Mouse (Mus musculus) MEL (cell line): Measurements from ENCODE around the gene Osbp. TPM values are rescaled to one million over a fixed set of nuclear protein-coding genes. Genes with fewer than 3 reads are reported as not detected.

ENCODE experiments used
- DNase-seq: peaks from one replicate; pipeline ENCODE4 v3.0.0; 2011; ENCODE audit warnings: low read depth, low spot score
- H3K27ac ChIP-seq: 2 replicates; pipeline ENCODE4 v1.5.1; 2012; ENCODE audit warnings: low read depth, mild to moderate bottlenecking, control low read depth, low read length, moderate library complexity; ENCODE audit not compliant: control insufficient read depth
- H3K27me3 ChIP-seq, 2 experiments: fragments of 150-350 bp in 1 of 2; sonication (generic) in 1 of 2; 2 replicates each; pipeline ENCODE4 v1.6.1; 2012; ENCODE audit warnings: low read length in 2 of 2, mild to moderate bottlenecking in 2 of 2, improper control_type of control experiment in 1 of 2, moderate library complexity in 1 of 2; ENCODE audit not compliant: insufficient read depth in 2 of 2, control insufficient read depth in 1 of 2
- H3K36me3 ChIP-seq, 2 experiments: 2 replicates each; pipeline ENCODE4 v1.6.1; 2012 to 2014; ENCODE audit warnings: low read length in 2 of 2, improper control_type of control experiment in 1 of 2, inconsistent platforms in 1 of 2, mild to moderate bottlenecking in 1 of 2; ENCODE audit not compliant: insufficient read depth in 2 of 2, control insufficient read depth in 1 of 2
- H3K4me1 ChIP-seq, 2 experiments: fragments of 150-350 bp in 1 of 2; sonication (generic) in 1 of 2; 2 replicates each; pipeline ENCODE4 v1.6.1; 2012; ENCODE audit warnings: low read length in 2 of 2, improper control_type of control experiment in 1 of 2, mild to moderate bottlenecking in 1 of 2; ENCODE audit not compliant: insufficient read depth in 2 of 2, control insufficient read depth in 1 of 2
- H3K4me3 ChIP-seq, 2 experiments: fragments of 150-350 bp in 1 of 2; sonication (generic) in 1 of 2; 2 replicates each; pipeline ENCODE4 v1.5.1; 2012; ENCODE audit warnings: low read depth in 2 of 2, low read length in 2 of 2, mild to moderate bottlenecking in 2 of 2, moderate library complexity in 2 of 2, control low read depth in 1 of 2, improper control_type of control experiment in 1 of 2; ENCODE audit not compliant: control insufficient read depth in 1 of 2, insufficient read depth in 1 of 2
- H3K79me2 ChIP-seq: 2 replicates; pipeline ENCODE4 v1.6.1; 2012; ENCODE audit warnings: mild to moderate bottlenecking, low read length, moderate library complexity; ENCODE audit not compliant: control insufficient read depth, poor library complexity, insufficient read depth
- H3K9ac ChIP-seq: 2 replicates; pipeline ENCODE4 v1.6.1; 2012; ENCODE audit warnings: low read depth, mild to moderate bottlenecking, control low read depth, low read length, moderate library complexity; ENCODE audit not compliant: control insufficient read depth, poor library complexity, severe bottlenecking
- H3K9me3 ChIP-seq: fragments of 150-350 bp; sonication (generic); replicated peaks from 2 replicates; pipeline ENCODE4 v1.6.1; 2012; ENCODE audit warnings: mild to moderate bottlenecking, low read length, improper control_type of control experiment, moderate library complexity; ENCODE audit not compliant: insufficient read depth
- CHD1 ChIP-seq: IDR thresholded peaks from 2 replicates; pipeline ENCODE4 v1.6.1; 2012; ENCODE audit warnings: low read depth, mild to moderate bottlenecking, inconsistent platforms, low read length, improper control_type of control experiment
- CTCF ChIP-seq, 3 experiments: IDR thresholded peaks in 2 of 3; conservative IDR thresholded peaks in 1 of 3; 2 replicates each; pipeline ENCODE4 v1.5.1; 2011 to 2012; ENCODE audit warnings: low read length in 3 of 3, low read depth in 2 of 3, mild to moderate bottlenecking in 2 of 3, improper control_type of control experiment in 1 of 3, inconsistent platforms in 1 of 3, mixed read lengths in 1 of 3, moderate library complexity in 1 of 3; ENCODE audit not compliant: control insufficient read depth in 1 of 3, insufficient read depth in 1 of 3, poor library complexity in 1 of 3, severe bottlenecking in 1 of 3
- E2F4 ChIP-seq: IDR thresholded peaks from 2 replicates; pipeline ENCODE4 v1.6.1; 2011; ENCODE audit warnings: low read depth, low read length, improper control_type of control experiment, borderline replicate concordance
- EP300 ChIP-seq, 2 experiments: IDR thresholded peaks; 2 replicates each; pipeline ENCODE4 v1.6.1; 2011; ENCODE audit warnings: improper control_type of control experiment in 2 of 2, low read length in 2 of 2, low read depth in 1 of 2, mild to moderate bottlenecking in 1 of 2
- ETS1 ChIP-seq: IDR thresholded peaks from 2 replicates; pipeline ENCODE4 v1.6.1; 2012; ENCODE audit warnings: low read depth, mild to moderate bottlenecking, inconsistent platforms, low read length, improper control_type of control experiment, moderate library complexity
- GATA1 ChIP-seq: IDR thresholded peaks from 2 replicates; pipeline ENCODE4 v1.6.1; 2011; ENCODE audit warnings: low read depth, low read length, improper control_type of control experiment
- JUND ChIP-seq: IDR thresholded peaks from 2 replicates; pipeline ENCODE4 v1.6.1; 2011; ENCODE audit warnings: low read depth, mild to moderate bottlenecking, improper control_type of control experiment, low read length
- KAT2A ChIP-seq: conservative IDR thresholded peaks from 2 replicates; pipeline ENCODE4 v1.6.1; 2012; ENCODE audit warnings: low read depth, low read length, improper control_type of control experiment, inconsistent platforms
- MAFK ChIP-seq: IDR thresholded peaks from 2 replicates; pipeline ENCODE4 v1.6.1; 2011; ENCODE audit warnings: low read depth, mild to moderate bottlenecking, low read length, improper control_type of control experiment, borderline replicate concordance
- MAX ChIP-seq: IDR thresholded peaks from 2 replicates; pipeline ENCODE4 v1.6.1; 2011; ENCODE audit warnings: low read length, improper control_type of control experiment
- MEF2A ChIP-seq: IDR thresholded peaks from 2 replicates; pipeline ENCODE4 v1.6.1; 2014; ENCODE audit warnings: low read depth, mild to moderate bottlenecking, inconsistent platforms, low read length, improper control_type of control experiment; ENCODE audit not compliant: poor library complexity, insufficient replicate concordance, severe bottlenecking; ENCODE audit errors: extremely low read depth
- MYB ChIP-seq: IDR thresholded peaks from 2 replicates; pipeline ENCODE4 v1.6.1; 2011; ENCODE audit warnings: mild to moderate bottlenecking, low read depth, low read length, improper control_type of control experiment
- MYC ChIP-seq: IDR thresholded peaks from 2 replicates; pipeline ENCODE4 v1.6.1; 2011; ENCODE audit warnings: low read depth, mild to moderate bottlenecking, low read length, improper control_type of control experiment, moderate library complexity
- NELFE ChIP-seq: IDR thresholded peaks from 2 replicates; pipeline ENCODE4 v1.6.1; 2011; ENCODE audit warnings: low read depth, low read length, improper control_type of control experiment
- POLR2AphosphoS2 ChIP-seq: IDR thresholded peaks from 2 replicates; pipeline ENCODE4 v1.6.1; 2011; ENCODE audit warnings: low read length, improper control_type of control experiment
- POLR2AphosphoS5 ChIP-seq: IDR thresholded peaks from 2 replicates; pipeline ENCODE4 v1.6.1; 2012; ENCODE audit warnings: low read depth, borderline replicate concordance, mild to moderate bottlenecking, inconsistent platforms, low read length, moderate library complexity, mixed read lengths
- RCOR1 ChIP-seq: IDR thresholded peaks from 2 replicates; pipeline ENCODE4 v1.6.1; 2012; ENCODE audit warnings: low read depth, mild to moderate bottlenecking, inconsistent platforms, low read length, improper control_type of control experiment
- TAL1 ChIP-seq: IDR thresholded peaks from 2 replicates; pipeline ENCODE4 v1.6.1; 2012; ENCODE audit warnings: mild to moderate bottlenecking, inconsistent platforms, low read length, moderate library complexity, mixed read lengths
- TBP ChIP-seq: IDR thresholded peaks from 2 replicates; pipeline ENCODE4 v1.8.0; 2011; ENCODE audit warnings: low read depth, low read length, improper control_type of control experiment
- USF1 ChIP-seq: IDR thresholded peaks from 2 replicates; pipeline ENCODE4 v1.6.1; 2014; ENCODE audit warnings: low read depth, mild to moderate bottlenecking, inconsistent platforms, low read length, improper control_type of control experiment, moderate library complexity
- USF2 ChIP-seq, 2 experiments: IDR thresholded peaks; 2 replicates each; pipeline ENCODE4 v1.6.1; 2011 to 2012; ENCODE audit warnings: improper control_type of control experiment in 2 of 2, low read length in 2 of 2, borderline replicate concordance in 1 of 2, inconsistent platforms in 1 of 2, low read depth in 1 of 2, mild to moderate bottlenecking in 1 of 2; ENCODE audit not compliant: insufficient read depth in 1 of 2
- ZC3H11A ChIP-seq: IDR thresholded peaks from 2 replicates; pipeline ENCODE4 v1.6.1; 2012; ENCODE audit warnings: low read depth, mild to moderate bottlenecking, inconsistent platforms, low read length, improper control_type of control experiment
- ZMIZ1 ChIP-seq: IDR thresholded peaks from 2 replicates; pipeline ENCODE4 v1.6.1; 2012; ENCODE audit warnings: low read depth, mild to moderate bottlenecking, inconsistent platforms, low read length, improper control_type of control experiment, moderate library complexity
- ZNF384 ChIP-seq: IDR thresholded peaks from 2 replicates; pipeline ENCODE4 v1.6.1; 2012; ENCODE audit warnings: low read depth, mild to moderate bottlenecking, inconsistent platforms, low read length, improper control_type of control experiment
- polyA plus RNA-seq, 2 experiments: library from polyadenylated mRNA; stranded (reverse) in 1 of 2; unstranded in 1 of 2; fragments of >175 nt in 1 of 2; fragments of >200 nt in 1 of 2; gene quantifications; 2 replicates each; pipeline versions ENCODE4 v1.2.1 to v1.2.4; 2012; ENCODE audit warnings: low replicate concordance in 2 of 2, low read depth in 1 of 2; ENCODE audit not compliant: insufficient read length in 2 of 2, insufficient read depth in 1 of 2, missing spikeins in 1 of 2
- total RNA-seq: library from RNA; depleted of rRNA; stranded (reverse); fragments of 300-350 nt; gene quantifications from 2 replicates; pipeline ENCODE4 v1.2.3, GENCODE M21; 2012

Osbp gene
- total and polyA plus RNA-seq, 3 experiments, result 16.5 to 64.6 (median 38.8) TPM

- DNase-seq, result peak; percentile 93
Observed at GRCm38 (mm10) chr19:12009501-12010280, 44.0 kb downstream of the Osbp start.

GRCm38 (mm10) chr19:12010281-12010771 is 44.6 kb downstream of the Osbp start:
- H3K27ac ChIP-seq, result peak overlapping the region; percentile 57
- peak overlapping the region; percentile 74 for H3K9ac ChIP-seq
- H3K4me1 ChIP-seq, result no peaks in the 10 kb centered on the region
- DNase-seq, result no peak
- no peaks in the 10 kb centered on the region for H3K36me3 ChIP-seq
- no peaks in the 10 kb centered on the region for H3K27me3 ChIP-seq
- no peaks in the 10 kb centered on the region for H3K9me3 ChIP-seq
- TF ChIP-seq TAL1 (no peak), USF2 (IDR thresholded peaks at IDR 0.05; ENCODE audit: borderline replicate concordance in 1 of 2, insufficient read depth in 1 of 2, low read depth in 1 of 2, low read length in 2 of 2) (no peak), EP300 (IDR thresholded peaks at IDR 0.05; ENCODE audit: low read depth in 1 of 2, low read length in 2 of 2) (no peak), ETS1 (no peak), CTCF (IDR thresholded peaks at IDR 0.05 in 2 of 3, conservative IDR thresholded peaks at IDR 0.05 in 1 of 3; ENCODE audit: control insufficient read depth in 1 of 3, insufficient read depth in 1 of 3, low read depth in 2 of 3, low read length in 3 of 3, poor library complexity in 1 of 3, severe bottlenecking in 1 of 3) (no peak), NELFE (no peak), MAX (no peak), POLR2AphosphoS5 (no peak), KAT2A (no peak), MAFK (no peak), ZNF384 (no peak), RCOR1 (no peak), ZMIZ1 (no peak), JUND (no peak)
- TF ChIP-seq, all 39 proteins: peak for 0
- H3K79me2 ChIP-seq, result no peaks in the 10 kb centered on the region; the same call in 1 of the 2 replicates
- peak overlapping the region; percentile 43 to 79 for H3K4me3 ChIP-seq

More at GRCm38 (mm10) chr19:12009501-12010280, 44.0 kb downstream of the Osbp start:
- Histone ChIP-seq H3K4me1 (no peaks in the 10 kb centered on the region), H3K27me3 (no peaks in the 10 kb centered on the region), H3K9me3 (no peaks in the 10 kb centered on the region), H3K79me2 (no peaks in the 10 kb centered on the region; the same call in 1 of the 2 replicates), H3K27ac (peak overlapping the region; percentile 57), H3K4me3 (peak overlapping the region; percentile 43 to 79), H3K36me3 (no peaks in the 10 kb centered on the region), H3K9ac (peak overlapping the region; percentile 74)
- TF ChIP-seq TAL1, result no peak
- TF ChIP-seq NELFE, result no peak
- no peak for TF ChIP-seq MEF2A
- TF ChIP-seq ZC3H11A, result no peak
- no peak for TF ChIP-seq CHD1
- no peak for TF ChIP-seq USF2 (IDR thresholded peaks at IDR 0.05; ENCODE audit: borderline replicate concordance in 1 of 2, insufficient read depth in 1 of 2, low read depth in 1 of 2, low read length in 2 of 2)
- no peak for TF ChIP-seq EP300 (IDR thresholded peaks at IDR 0.05; ENCODE audit: low read depth in 1 of 2, low read length in 2 of 2)
- TF ChIP-seq MYC, result no peak
- no peak for TF ChIP-seq ZMIZ1
- no peak for TF ChIP-seq MYB
- no peak for TF ChIP-seq USF1
- no peak for TF ChIP-seq JUND
- TF ChIP-seq MAFK, result no peak
- no peak for TF ChIP-seq E2F4
- TF ChIP-seq TBP, result peak; percentile 99
- peak; percentile 22; the same call in 1 of the 2 replicates for TF ChIP-seq GATA1
- no peak for TF ChIP-seq POLR2AphosphoS2
